Mouse (Mus musculus) embryonic fibroblast, embryonic 13.5 days (primary cell): ENCODE data around the gene Sytl2.

ENCODE experiments used
- CTCF ChIP-seq: IDR thresholded peaks from 2 replicates; pipeline ENCODE4 v1.5.1; 2011; ENCODE audit warnings: mild to moderate bottlenecking, control low read depth, low read length, moderate library complexity, borderline replicate concordance; ENCODE audit not compliant: insufficient read depth
- POLR2A ChIP-seq: IDR thresholded peaks from 2 replicates; pipeline ENCODE4 v1.6.1; 2011; ENCODE audit warnings: low read depth, mild to moderate bottlenecking, control low read depth, low read length, moderate library complexity

- TF ChIP-seq CTCF (peak; percentile 23; the same call in 1 of the 2 replicates), POLR2A (no peak)
These were observed 21.7 kb upstream of the Sytl2 start for GRCm38 (mm10) chr7:90280274-90280875.
